Mouse (Mus musculus): Measurements from ENCODE around the gene Akip1. TPM values are rescaled to one million over a fixed set of nuclear protein-coding genes. Genes with fewer than 3 reads are reported as not detected.

Akip1 gene
- total RNA-seq (2012; rRNA removed): 20.0 and 29.1 TPM in 2 replicates

DNA sequence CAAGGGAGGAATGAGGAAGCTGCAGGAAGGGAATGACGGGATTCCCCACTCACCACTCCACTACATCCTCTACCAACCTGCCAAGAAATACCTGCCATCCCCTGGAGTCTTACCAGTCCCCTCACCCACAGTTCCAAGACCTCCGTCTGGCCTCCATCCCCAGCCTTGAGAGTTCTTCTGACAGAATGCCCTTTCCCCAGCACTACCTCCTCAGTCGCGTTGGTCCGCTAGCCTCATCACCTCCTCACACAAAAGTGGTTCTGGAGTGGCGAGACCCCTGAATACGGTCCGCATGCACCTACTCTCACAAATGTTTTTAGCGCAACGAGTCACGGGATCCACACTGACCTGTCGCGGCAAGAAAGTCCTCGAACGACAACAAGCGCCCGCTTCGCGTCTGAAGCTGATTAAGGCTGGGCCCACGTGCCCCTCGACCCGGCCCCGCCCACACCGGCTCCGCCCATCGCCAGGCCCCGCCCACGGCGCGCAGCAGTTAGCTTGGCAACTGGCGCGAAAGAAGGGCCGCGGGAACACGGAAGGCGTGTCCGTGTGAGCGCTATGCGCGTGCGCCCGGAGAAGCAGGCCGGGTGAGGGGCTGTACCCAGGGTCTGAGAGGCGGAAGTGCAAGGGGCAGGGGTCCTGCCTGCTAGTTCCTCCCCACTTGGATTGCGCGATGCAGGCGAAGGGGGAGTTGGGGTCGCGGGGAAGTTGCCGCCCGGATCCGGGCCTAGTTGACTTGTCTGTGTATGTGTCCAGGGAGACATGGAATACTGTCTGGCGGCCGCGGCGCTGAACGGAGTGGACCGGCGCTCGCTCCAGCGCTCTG, at the start of gene Akip1, which contains the start of gene St5:
Gene Akip1 (plus strand): TSS at position 501 of the 826 bp plus-strand sequence.
Gene St5 (minus strand): TSS at position 416 of the 826 bp plus-strand sequence.
- Histone ChIP-seq H3K9ac (ENCODE audit: insufficient read depth, low read depth, low read length, poor library complexity, severe bottlenecking) (peak within 1 kb of the TSS; percentile 86), H3K27ac (ENCODE audit: insufficient read depth, low read depth, low read length, poor library complexity, severe bottlenecking) (peak within 1 kb of the TSS; percentile 45; the same call in 1 of the 2 replicates), H3K9me3 (ENCODE audit: control insufficient read depth, insufficient read depth, low read depth, low read length) (no peaks in the 10 kb centered on the region; the same call in 1 of the 2 replicates), H3K36me3 (ENCODE audit: control insufficient read depth, insufficient read depth, low read length, poor library complexity, severe bottlenecking) (peaks cover 2% of the 10 kb centered on the region; the same call in 1 of the 2 replicates), H3K4me3 (ENCODE audit: insufficient read depth in 1 of 2, low read depth in 1 of 2, low read length in 2 of 2, poor library complexity in 1 of 2, severe bottlenecking in 1 of 2) (peak within 1 kb of the TSS; percentile 82 to 89), H3K4me1 (ENCODE audit: control insufficient read depth in 2 of 2, insufficient read depth in 2 of 2, low read length in 2 of 2, poor library complexity in 1 of 2) (peaks cover 3 to 4% of the 10 kb centered on the region in 2 experiments; a peak in 2 of 4 replicates)
- peak; percentile 89 for DNase-seq (ENCODE audit: low read depth, low spot score)
- in situ Hi-C loops (cut with MboI; ENCODE audit: low sequenced_read_pairs in 2 of 2, unreplicated experiment in 2 of 2): no loop called here
- TF ChIP-seq CHD2 (IDR thresholded peaks at IDR 0.05; ENCODE audit: low read depth, low read length): peak; percentile 45; the same call in 1 of the 2 replicates
- TF ChIP-seq ZNF384 (IDR thresholded peaks at IDR 0.05; ENCODE audit: low read depth, low read length): no peak
- TF ChIP-seq HCFC1 (IDR thresholded peaks at IDR 0.05; ENCODE audit: borderline replicate concordance, insufficient read depth, low read length): peak; percentile 65
- TF ChIP-seq MAFK (IDR thresholded peaks at IDR 0.05; ENCODE audit: insufficient read depth, low read depth, low read length): no peak
- no peak for TF ChIP-seq ZC3H11A (IDR thresholded peaks at IDR 0.05; ENCODE audit: borderline replicate concordance, low read depth, low read length)

DNA sequence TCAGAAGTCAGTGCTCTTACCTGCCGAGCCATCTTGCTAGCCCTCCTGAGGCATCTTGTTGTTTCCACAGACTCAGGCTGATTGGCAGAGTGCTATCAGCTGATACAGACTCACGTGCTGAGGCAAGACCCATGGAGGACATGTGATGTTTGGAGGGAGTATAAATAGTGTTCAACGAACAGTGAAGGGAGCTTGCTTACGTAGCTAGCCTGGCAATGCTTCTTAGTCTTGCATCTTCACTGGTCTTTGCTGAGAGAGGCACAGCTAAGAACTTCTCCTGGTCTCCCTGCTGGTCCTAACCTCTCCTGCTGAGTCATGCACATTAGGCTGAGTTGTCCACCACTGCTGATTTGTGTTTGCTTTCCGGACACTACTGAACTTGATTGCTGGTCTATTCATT, 48.6 kb upstream of the Akip1 start:
- H3K9ac ChIP-seq (ENCODE audit: insufficient read depth, low read depth, low read length, poor library complexity, severe bottlenecking): no peak overlapping the region
- peaks cover 0 to 3% of the 10 kb centered on the region in 2 experiments; a peak in 1 of 4 replicates for H3K4me1 ChIP-seq (ENCODE audit: control insufficient read depth in 2 of 2, insufficient read depth in 2 of 2, low read length in 2 of 2, poor library complexity in 1 of 2)
- no peak overlapping the region for H3K4me3 ChIP-seq (ENCODE audit: insufficient read depth in 1 of 2, low read depth in 1 of 2, low read length in 2 of 2, poor library complexity in 1 of 2, severe bottlenecking in 1 of 2)
- DNase-seq (ENCODE audit: low read depth, low spot score): no peak
- H3K27ac ChIP-seq (ENCODE audit: insufficient read depth, low read depth, low read length, poor library complexity, severe bottlenecking): no peak overlapping the region
- TF ChIP-seq ZNF384 (IDR thresholded peaks at IDR 0.05; ENCODE audit: low read depth, low read length) (no peak), MAFK (IDR thresholded peaks at IDR 0.05; ENCODE audit: insufficient read depth, low read depth, low read length) (peak; percentile 57; the same call in 1 of the 2 replicates)
- in situ Hi-C loops (cut with MboI; ENCODE audit: low sequenced_read_pairs in 2 of 2, unreplicated experiment in 2 of 2): no loop called here
- H3K36me3 ChIP-seq (ENCODE audit: control insufficient read depth, insufficient read depth, low read length, poor library complexity, severe bottlenecking): no peaks in the 10 kb centered on the region; the same call in 1 of the 2 replicates
- no peaks in the 10 kb centered on the region for H3K9me3 ChIP-seq (ENCODE audit: control insufficient read depth, insufficient read depth, low read depth, low read length)

DNA sequence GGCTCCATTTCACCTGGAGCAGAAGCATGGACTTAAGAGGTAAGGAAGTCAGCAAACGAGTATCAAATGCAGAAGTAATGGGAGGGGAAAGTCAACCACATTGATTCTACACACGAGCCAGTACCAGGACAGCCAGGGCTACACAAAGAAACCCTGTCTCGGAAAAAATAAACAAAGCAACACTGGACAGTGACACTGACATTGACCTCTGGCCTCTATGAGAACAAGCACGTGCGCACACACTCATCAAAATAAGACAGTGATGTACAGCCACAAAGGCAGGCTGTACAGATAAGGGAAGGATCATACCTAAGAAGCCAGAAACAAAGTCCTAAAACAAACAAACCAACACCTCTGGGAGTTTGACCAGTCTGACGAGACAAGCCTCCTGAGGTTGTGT, 45.6 kb upstream of the Akip1 start:
- no peak for DNase-seq (ENCODE audit: low read depth, low spot score)
- Histone ChIP-seq H3K9ac (ENCODE audit: insufficient read depth, low read depth, low read length, poor library complexity, severe bottlenecking) (no peak overlapping the region), H3K4me3 (ENCODE audit: insufficient read depth in 1 of 2, low read depth in 1 of 2, low read length in 2 of 2, poor library complexity in 1 of 2, severe bottlenecking in 1 of 2) (no peak overlapping the region), H3K27ac (ENCODE audit: insufficient read depth, low read depth, low read length, poor library complexity, severe bottlenecking) (no peak overlapping the region), H3K9me3 (ENCODE audit: control insufficient read depth, insufficient read depth, low read depth, low read length) (no peaks in the 10 kb centered on the region), H3K36me3 (ENCODE audit: control insufficient read depth, insufficient read depth, low read length, poor library complexity, severe bottlenecking) (no peaks in the 10 kb centered on the region), H3K4me1 (ENCODE audit: control insufficient read depth in 2 of 2, insufficient read depth in 2 of 2, low read length in 2 of 2, poor library complexity in 1 of 2) (peaks cover 0 to 3% of the 10 kb centered on the region in 2 experiments; a peak in 1 of 4 replicates)
- TF ChIP-seq HCFC1 (IDR thresholded peaks at IDR 0.05; ENCODE audit: borderline replicate concordance, insufficient read depth, low read length) (no peak), ZNF384 (IDR thresholded peaks at IDR 0.05; ENCODE audit: low read depth, low read length) (no peak), MAFK (IDR thresholded peaks at IDR 0.05; ENCODE audit: insufficient read depth, low read depth, low read length) (no peak), ZC3H11A (IDR thresholded peaks at IDR 0.05; ENCODE audit: borderline replicate concordance, low read depth, low read length) (no peak), CHD2 (IDR thresholded peaks at IDR 0.05; ENCODE audit: low read depth, low read length) (no peak)
- in situ Hi-C loops (cut with MboI; ENCODE audit: low sequenced_read_pairs in 2 of 2, unreplicated experiment in 2 of 2): no loop called here

DNA sequence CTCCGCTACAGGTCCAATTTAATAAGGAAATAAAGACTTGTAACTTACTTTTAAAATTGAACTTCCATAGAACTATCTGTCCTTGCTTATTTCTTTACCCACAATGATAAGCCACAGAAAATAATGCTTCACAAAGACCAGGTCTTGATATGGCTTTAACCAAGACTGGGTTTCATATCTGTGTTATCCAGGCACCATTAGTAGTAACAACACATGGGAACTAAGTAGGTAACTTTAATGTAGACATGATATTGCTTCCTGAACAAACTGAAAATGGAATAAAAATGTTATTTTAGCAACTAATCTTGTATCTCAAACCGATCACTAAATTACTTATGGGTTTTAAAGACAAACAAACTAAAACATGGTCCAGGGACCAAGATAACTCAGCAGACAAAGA, 44.2 kb upstream of the Akip1 start:
- TF ChIP-seq ZNF384 (IDR thresholded peaks at IDR 0.05; ENCODE audit: low read depth, low read length): no peak
- TF ChIP-seq ZC3H11A (IDR thresholded peaks at IDR 0.05; ENCODE audit: borderline replicate concordance, low read depth, low read length): no peak
- Histone ChIP-seq H3K9ac (ENCODE audit: insufficient read depth, low read depth, low read length, poor library complexity, severe bottlenecking) (no peak overlapping the region), H3K9me3 (ENCODE audit: control insufficient read depth, insufficient read depth, low read depth, low read length) (no peaks in the 10 kb centered on the region), H3K4me1 (ENCODE audit: control insufficient read depth in 2 of 2, insufficient read depth in 2 of 2, low read length in 2 of 2, poor library complexity in 1 of 2) (peaks cover 0 to 3% of the 10 kb centered on the region in 2 experiments; a peak in 1 of 4 replicates), H3K27ac (ENCODE audit: insufficient read depth, low read depth, low read length, poor library complexity, severe bottlenecking) (no peak overlapping the region), H3K4me3 (ENCODE audit: insufficient read depth in 1 of 2, low read depth in 1 of 2, low read length in 2 of 2, poor library complexity in 1 of 2, severe bottlenecking in 1 of 2) (no peak overlapping the region), H3K36me3 (ENCODE audit: control insufficient read depth, insufficient read depth, low read length, poor library complexity, severe bottlenecking) (no peaks in the 10 kb centered on the region)
- DNase-seq (ENCODE audit: low read depth, low spot score): no peak
- in situ Hi-C loops (cut with MboI; ENCODE audit: low sequenced_read_pairs in 2 of 2, unreplicated experiment in 2 of 2): no loop called here
